Mouse (Mus musculus): ENCODE results near the gene Ugt1a10.

Ugt1a10 gene

GRCm38 (mm10) chr1:88255989-88256754 is 201.0 kb downstream of the Ugt1a10 start:
- DNase-seq = no peak

GRCm38 (mm10) chr1:88256886-88257663 is 201.9 kb downstream of the Ugt1a10 start:
- DNase-seq = no peak

DNA sequence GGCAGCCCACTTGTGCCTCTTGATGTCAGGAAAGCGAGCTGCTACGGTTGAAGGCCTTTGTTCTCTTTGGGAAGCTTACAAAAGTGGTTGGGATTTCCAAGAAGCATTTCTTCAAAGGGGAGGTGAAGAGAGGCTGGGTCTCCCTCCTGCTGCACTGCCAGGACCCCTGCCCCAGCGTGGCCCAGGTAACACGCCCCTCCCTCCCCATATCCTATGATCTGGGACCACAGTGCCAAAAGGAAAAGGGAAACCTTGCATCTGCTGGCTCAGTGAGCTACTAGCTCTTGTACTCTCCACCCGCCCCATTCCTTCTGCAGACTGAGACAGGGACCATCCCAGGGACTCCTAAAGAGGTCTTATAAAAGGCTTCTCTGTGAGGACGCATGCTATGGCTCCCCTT is 202.5 kb downstream of the Ugt1a10 start:
- DNase-seq = no peak

DNA sequence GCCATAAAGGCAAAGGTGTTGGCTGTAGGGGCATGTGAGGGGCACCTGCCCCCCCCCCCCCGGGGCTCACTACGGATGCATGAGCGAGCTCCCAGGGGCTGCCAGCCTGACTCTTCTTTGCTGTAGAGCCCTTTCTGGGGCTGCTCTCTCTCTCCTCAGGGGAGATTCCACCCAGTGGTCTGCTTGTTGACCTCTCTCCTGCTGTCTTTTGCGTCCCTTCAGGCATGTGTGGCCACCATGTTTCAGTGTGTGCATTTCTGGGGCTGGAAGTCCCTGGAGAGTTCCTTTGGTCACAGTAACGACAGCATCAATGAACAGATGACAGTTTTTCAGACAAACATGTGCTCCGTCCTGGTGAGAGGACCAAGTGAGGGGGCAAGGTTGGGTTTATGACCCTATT is 203.2 kb downstream of the Ugt1a10 start:
- no peak for DNase-seq

- DNase-seq = no peak
These were observed 203.9 kb downstream of the Ugt1a10 start for GRCm38 (mm10) chr1:88258881-88259642.

- no peak for DNase-seq
These were observed 204.4 kb downstream of the Ugt1a10 start for GRCm38 (mm10) chr1:88259643-88260024.

GRCm38 (mm10) chr1:88260114-88260513 is 204.9 kb downstream of the Ugt1a10 start:
- peak; percentile 67 for DNase-seq

DNA sequence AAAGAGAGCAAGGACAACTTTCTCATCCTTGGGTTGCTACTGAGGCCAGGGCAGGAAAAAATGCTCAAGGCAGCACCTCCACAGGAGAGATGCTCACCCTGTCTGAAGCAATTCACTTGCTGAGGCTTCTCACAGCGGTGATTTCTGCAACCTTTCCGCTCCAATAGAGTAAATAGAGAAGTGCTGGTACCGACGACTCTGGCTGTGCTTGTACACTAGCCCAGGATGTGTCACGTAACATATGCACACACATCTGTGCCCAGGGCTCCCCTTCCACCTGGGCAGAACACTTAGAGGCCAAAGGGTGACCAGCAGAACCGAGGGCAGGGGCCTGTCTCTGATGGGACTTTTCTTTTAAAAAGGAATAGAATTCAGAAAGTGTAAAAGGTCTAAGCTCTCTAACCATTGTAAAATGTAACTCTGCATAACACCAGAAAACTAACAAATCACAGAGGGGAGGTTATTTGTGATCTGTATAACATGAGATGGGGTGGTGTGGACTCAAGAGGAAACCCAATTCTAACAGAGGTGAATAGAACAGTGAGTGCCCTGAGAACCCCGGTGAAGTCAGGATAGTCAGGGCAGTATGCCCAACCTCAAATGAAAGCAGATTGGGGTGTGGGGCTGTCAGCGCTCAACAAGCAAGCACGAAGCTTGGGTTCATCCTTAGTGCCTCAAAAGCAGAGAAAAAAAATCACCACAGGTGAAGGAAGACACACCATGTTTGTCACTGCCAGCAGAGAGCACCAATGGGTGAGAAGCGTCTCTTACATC is 205.6 kb downstream of the Ugt1a10 start:
- DNase-seq = no peak

GRCm38 (mm10) chr1:88261706-88262105 is 206.5 kb downstream of the Ugt1a10 start:
- no peak for DNase-seq

GRCm38 (mm10) chr1:88262255-88262654 is 207.1 kb downstream of the Ugt1a10 start:
- peak; percentile 59 for DNase-seq

GRCm38 (mm10) chr1:88262961-88263360 is 207.8 kb downstream of the Ugt1a10 start:
- DNase-seq = no peak

DNA sequence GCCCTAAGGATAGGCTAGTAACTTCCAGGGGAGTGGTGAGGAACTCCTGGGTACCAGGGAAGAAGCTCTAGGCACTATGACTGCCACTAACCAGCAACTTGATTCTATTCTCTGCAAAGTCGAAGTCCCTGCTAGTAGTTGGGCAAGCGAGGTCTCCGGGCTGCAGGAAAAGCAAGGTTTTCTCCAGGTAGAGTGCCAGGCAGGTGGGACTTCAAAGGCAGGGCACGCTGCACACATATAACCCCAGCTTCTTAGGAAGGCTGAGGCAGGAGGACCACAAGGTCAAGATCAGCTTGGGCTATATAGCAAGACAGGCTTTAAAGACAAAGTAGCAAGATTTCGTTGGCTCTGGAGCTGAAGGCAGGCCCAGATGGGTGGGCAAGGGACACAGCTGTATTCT is 208.6 kb downstream of the Ugt1a10 start:
- no peak for DNase-seq

DNA sequence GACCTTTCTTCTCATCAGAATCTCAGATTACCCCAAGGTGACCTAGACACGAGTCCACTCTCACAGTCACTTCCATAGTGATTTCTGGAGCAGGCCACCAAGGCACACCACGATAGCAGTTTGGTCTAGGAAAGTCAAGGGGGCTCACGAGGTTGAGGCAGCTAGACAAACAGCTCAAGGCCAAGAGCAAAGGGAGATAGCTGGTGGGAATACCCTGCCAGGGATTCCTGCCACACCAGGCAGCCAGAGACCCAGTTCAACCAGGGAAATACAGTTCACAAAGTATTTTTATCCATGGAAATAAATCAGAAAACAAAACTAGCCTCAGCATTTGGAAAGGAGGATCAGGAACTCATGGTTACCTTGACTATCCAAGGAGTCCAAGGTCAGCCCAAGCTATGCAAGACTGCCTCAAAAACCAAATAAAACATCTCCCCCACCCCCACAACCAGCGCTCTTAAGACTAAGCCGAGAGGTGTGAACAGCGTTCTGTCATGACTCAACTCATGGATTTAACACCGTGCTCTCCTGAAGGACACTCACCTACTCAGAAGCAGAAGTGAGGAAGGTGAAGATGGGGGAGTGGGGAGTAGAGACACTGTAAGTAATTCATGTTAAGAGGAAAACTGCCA is 209.2 kb downstream of the Ugt1a10 start:
- no peak for DNase-seq

- no peak for DNase-seq
These were observed 209.7 kb downstream of the Ugt1a10 start for GRCm38 (mm10) chr1:88264869-88265240.

- DNase-seq = no peak
These were observed 210.9 kb downstream of the Ugt1a10 start for GRCm38 (mm10) chr1:88266123-88266522.

- no peak for DNase-seq
These were observed 212.3 kb downstream of the Ugt1a10 start for GRCm38 (mm10) chr1:88267489-88267888.

GRCm38 (mm10) chr1:88268070-88268469 is 212.9 kb downstream of the Ugt1a10 start:
- DNase-seq = no peak

All from kidney, adult 11 months (tissue).